Mouse (Mus musculus): Measurements from ENCODE around the gene Plekhm1. TPM values are rescaled to one million over a fixed set of nuclear protein-coding genes. Genes with fewer than 3 reads are reported as not detected.

The Plekhm1 gene
- total RNA-seq, 2 experiments from 2014 or later, result 19.8 to 21.2 TPM

DNA sequence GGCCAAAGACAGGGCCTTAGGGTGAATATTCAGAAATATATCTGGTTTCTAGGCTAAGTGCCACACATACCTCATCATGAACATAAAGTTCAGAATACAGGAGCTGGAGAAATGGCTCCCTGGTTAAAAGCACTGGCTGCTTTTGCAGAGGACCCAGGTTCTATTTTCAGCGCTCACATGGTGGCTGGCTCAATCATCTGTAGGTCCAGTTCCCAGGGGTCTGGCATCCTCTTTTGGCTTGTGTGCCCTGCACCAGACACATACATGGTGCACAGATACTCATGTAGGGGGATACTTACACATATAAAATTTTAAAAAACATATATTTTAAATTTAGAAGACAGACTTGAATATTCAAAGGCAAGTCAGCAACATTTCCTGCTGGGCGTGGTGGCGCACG, 16.3 kb downstream of the Plekhm1 start:
- DNase-seq (ENCODE audit: low spot score in 2 of 2), result no peak

DNA sequence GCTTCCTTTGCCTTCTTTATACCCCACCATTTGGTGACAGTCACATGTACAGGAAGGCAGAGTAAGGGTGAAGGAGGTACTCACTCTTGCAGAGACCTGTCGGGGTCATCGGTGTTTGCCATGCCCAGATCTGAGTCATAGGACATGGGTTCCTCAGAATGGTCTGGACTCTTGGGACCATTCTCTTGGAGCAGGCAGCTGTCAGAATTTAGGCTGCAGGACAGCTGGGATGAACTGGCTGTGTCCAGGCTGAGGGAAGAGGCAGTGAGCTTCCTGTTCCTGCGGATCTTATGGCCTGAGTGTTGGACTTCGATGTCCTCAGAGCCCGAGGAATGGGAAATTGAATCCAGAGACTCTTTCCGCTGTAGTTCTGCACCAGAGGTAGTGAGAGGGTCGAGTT, 17.9 kb downstream of the Plekhm1 start:
- no peak for DNase-seq (ENCODE audit: low spot score in 2 of 2)

DNA sequence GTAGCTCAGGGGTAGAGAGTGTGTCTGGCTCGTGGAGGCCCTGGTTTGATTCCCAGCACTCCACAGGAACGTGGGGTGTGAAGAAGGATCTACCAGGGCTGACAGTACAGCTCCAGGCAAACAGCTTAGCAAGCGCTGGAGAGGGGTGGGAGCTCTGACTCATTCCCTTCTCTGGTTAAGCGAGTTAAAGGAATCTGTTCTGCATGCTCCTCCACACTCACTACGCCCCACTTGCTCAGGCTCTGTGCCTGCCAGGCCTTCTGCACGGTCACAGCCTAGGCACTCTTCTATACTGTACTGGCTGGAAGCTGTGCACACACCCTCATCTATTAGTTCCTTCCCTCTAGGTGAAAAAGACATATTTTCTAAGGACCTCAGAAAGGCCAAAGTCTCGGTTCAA, 18.5 kb downstream of the Plekhm1 start:
- no peak for DNase-seq (ENCODE audit: low spot score in 2 of 2)

DNA sequence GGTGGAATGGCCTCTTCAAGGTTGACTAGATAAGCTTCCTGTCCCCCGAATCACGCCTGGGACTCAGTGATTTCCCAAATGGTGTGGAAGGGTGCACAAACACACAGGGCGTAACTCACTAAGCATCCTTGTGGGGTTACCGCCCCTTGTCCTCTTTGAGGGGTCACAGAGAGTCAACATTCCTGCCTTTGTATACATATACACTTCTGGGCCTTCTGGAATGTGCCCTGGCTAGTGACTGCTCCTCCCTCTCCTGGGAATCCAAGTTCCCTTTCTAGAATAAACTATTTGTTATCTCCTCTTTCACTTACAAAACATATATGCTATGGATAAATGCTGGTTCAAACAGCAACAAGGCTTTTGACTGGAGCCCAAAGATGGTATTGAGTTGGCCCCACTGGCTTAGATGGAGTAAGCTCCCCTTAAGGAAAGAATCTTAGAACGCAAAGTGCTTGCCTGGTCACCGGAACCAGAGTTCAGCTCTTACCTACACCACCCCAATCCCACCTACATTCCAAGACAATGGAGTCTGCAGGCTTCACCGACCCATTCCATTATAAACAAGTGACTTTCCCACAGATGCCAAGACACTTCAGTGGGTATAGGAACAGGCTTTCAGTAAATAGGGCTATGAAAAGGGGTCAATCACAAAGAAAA, 24.5 kb downstream of the Plekhm1 start:
- DNase-seq (ENCODE audit: low spot score in 2 of 2), result no peak

DNA sequence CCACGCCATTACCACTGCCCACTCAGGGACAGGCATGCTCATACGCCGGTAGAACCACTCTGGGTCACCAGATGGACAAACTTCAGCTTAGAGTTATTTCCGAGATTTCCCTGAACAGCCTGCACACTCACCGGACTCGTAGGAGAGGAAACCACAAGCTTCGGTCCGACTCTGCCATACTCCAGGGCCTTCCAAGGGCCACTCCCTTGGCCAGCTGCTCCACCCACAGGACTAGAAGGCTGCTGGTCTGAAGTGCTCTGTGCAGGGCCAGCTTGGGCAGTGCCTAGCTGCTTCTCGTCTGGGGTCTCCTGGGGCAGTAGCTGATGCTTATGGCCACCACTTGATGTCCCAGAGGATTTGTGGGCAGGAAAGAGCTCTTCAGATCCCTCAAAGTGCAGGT, 25.7 kb downstream of the Plekhm1 start:
- no peak for DNase-seq (ENCODE audit: low spot score in 2 of 2)

DNA sequence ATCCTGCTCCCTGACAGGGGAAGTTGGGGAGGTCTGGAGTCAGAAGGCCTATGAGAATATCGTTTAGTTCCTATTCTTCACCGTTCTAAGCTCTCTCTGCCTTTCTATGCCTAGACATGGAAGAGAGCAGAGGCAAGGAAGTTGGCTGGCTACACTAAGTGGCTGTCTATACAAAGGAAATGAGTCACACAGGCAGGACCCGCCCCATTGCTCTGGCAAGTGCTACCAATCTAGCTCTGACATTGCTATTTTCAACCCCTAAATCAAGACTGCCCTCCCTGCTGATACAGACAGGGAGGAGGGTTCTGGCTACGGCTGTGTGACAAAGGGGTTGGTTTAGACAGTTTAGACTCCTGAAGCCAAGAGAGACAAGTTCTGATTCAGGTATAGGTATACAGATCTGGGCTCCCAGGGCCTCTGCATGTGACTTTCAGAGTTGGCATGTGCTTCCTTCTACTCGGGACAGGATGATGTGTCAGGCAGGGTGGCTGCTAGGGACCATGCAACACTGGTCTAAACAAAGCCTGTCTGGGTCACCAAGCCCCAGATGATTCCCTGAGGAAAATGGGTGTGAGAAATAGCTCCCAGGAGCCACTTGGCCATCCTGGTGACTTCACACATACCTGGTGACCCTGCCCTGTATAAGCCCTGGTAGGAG, 30.4 kb downstream of the Plekhm1 start:
- peak in 1 of 2 experiments; percentile 54 for DNase-seq (ENCODE audit: low spot score in 2 of 2)

DNA sequence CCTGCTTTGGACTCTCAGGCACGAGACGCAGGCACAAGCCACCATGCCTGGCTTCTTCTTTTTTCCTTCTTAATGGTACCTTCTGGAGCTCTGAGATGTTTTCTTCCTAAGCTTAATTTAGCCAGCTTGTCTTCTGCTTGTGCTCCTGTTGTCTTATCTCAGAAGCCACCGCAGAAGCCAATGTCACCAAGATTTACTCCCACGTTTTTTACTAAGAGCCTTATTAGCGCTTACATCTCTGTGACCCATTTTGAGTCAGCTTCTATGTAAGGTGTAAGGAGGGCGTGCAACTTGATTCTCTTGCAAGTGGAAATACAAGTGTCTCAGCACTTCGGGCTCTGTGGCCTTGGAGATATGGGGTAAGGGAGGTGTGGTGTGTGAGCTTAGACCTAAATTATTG, 31.0 kb downstream of the Plekhm1 start:
- no peak for DNase-seq (ENCODE audit: low spot score in 2 of 2)

DNA sequence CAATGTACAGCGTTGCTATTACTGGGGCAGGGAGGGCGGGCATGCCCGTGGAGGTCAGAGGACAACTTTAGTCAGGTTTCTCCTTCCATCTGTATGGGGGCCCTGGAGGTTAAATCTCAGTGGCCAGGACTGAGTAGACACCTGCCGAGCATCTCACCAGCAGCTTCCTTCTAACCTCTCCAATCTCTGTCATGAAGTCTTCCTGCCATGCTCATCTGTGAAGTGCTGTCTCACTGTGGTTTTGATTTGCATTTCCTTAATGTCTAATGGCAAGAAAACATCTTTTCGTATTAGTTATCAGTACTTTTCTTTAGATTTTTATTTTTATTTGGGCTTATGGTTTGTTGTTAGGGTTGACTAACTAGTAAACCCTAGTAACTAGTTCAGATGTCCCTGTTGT, 32.0 kb downstream of the Plekhm1 start:
- no peak for DNase-seq (ENCODE audit: low spot score in 2 of 2)

DNA sequence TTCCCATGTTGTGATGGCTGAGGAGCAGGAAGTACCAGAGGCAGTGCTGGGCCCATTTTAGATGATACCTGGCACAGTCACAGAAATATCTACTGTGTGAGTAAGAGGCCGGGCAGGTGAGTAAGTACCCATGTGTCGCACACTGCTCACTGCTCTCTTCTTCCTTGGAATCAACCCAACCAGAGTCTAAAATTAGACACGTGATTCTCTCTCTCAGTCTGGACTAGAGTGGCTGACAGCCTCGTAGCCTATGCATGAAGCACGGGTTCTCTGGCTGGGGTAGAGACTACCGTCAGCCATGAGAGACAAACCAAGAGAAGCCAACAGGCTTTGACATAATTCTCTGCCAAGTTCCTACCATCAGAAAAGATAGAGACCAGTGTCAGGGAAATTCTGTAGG, 34.1 kb downstream of the Plekhm1 start:
- no peak for DNase-seq (ENCODE audit: low spot score in 2 of 2)

DNA sequence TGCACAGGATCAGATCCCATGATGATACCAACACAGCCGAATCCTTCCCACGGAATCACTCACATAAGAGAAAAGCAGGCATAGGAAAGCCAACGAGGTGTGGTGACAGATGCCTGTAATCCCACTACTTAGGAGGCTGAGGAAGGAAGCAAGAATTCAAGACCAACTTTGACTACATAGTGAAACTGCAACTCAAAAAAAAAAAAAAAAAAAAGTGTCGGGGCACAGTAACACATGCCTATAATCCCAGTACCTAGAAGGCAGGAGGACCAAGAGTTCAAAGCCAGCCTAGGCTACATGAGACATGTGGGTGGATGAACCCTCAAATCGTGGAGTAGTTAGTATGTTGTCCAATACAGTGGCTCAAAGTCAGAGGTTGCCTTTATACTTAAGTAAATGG, 36.7 kb downstream of the Plekhm1 start:
- DNase-seq (ENCODE audit: low spot score in 2 of 2), result no peak

DNA sequence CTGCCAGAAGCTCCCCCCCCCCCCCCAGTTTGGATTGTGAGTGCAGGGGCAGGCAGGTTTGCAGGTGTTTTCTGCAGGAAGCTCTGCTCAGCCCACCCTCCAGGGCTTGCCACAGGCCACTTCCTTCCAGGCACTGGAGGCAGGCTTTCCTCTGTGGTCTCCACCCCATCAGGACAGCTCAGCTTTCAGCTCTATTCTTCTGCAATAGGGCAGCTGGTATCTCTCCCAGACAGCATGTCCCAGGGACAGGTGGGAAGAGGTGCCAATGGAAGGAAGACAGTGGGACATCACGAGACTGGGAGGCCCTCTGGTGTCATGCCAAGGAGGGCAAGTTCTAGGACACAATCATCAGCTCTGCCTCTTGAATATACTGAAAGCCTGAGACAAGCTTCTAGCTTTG, 37.2 kb downstream of the Plekhm1 start:
- no peak for DNase-seq (ENCODE audit: low spot score in 2 of 2)

DNA sequence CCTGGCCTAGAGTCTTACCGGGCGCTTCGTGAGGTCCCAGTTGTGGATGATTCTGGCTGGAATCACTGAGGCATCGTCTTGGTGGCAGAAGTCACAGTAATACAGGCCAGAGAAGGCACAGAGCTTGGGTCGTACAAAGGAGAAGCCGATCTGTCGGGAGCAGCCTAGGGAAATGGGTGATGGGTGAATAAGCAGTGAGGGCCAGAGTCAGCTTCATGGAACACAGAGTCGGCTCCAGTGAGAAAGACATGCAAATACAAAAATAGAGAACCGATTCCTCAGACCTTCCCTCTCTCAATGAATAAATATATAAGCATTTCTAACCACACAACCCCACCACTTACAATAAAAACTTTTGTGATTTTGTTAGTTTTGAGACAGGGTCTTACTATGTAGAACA, 38.6 kb downstream of the Plekhm1 start:
- no peak for DNase-seq (ENCODE audit: low spot score in 2 of 2)

DNA sequence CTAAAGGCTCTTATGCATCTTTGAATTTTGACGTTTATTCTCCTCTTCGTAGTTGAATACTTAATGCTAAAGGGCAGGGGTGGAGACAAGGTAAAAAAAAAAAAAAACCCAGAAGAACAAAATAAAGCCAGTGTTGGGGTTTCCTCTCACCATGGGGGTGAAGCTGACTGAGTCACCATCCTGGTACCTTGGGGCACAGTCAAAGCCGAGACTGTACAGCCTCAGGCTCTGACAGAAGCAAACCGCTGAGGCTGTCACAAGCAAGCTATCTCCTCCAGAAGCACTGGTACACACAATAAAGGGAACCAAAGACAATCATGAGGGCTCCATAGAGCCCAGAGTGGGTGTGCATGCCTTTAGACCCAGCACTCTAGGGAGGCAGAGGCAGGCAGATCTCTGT, 39.9 kb downstream of the Plekhm1 start:
- DNase-seq (ENCODE audit: low spot score in 2 of 2), result no peak

DNA sequence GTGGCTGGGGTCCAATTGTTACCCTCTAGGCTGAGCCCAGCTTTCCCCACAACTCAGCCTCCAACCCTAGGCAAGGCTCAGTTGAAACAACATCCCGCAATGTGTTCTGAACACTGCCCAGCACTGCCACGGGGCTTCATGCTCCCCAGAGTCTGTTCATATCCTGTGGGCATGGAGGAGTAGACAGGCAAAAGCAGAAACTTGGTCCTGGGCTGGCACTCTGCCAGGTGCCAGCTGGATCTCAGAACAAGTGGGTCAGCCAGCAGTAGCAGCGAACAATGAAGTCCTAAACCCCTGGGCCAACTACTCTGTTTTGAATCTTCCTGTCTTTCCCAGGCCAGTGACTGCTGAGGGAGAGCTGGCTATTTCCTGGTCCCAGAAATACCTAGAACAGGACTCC, 40.4 kb downstream of the Plekhm1 start:
- DNase-seq (ENCODE audit: low spot score in 2 of 2), result no peak

DNA sequence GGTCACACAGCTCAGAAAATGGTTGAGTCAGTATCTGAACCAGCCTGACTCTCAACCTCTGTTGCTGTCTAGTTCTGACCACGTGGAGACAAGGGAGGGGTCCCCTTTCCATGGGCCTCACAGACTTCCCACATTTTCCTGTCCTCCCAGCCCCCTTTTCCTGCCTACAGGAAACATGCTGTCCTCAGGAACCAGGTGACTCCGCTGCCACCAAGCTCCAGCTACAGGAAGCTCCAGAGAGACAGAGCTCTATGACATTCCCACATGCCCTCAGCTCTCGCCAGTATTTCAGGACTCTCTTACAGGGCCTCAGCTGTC, 41.3 kb downstream of the Plekhm1 start:
- no peak for DNase-seq (ENCODE audit: low spot score in 2 of 2)

DNA sequence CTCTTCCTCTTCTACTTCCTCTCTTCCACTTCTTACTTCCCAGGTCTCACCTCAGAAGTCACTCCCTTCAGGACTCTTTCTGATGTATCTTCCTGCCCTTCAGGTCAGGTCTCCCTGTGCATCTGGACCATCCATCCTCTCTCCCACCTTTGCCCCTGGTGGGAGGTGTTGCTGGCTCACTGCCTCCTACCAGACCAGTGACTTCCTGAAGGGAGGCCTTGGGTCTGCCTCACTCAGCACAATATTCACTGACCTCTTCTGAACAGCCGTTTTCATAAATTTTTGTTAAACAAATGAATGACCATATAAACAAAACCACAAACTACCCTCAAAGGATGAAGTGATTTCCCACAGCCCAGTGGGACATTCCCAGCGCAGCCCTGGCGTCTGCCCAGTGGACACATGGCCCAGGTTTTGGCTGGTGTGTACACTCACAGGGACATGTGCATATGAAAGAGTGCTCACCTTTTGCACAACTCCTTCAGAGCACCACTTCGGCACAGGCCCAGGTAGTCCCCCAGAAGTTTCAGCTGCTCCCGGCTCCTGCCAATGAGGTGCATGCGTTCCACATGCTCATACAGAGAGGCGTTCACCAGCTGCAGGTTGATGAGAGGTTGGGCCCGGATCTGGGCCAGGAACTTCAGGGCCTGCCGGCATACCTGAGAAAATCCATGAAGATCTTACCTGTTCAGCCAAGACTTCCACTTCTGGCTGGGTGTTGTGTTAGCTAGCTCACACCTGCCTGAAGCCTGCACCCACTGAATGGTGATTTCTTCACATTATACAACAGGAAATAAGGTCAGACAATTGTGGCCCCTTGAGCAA, 41.9 kb downstream of the Plekhm1 start:
- no peak for DNase-seq (ENCODE audit: low spot score in 2 of 2)

DNA sequence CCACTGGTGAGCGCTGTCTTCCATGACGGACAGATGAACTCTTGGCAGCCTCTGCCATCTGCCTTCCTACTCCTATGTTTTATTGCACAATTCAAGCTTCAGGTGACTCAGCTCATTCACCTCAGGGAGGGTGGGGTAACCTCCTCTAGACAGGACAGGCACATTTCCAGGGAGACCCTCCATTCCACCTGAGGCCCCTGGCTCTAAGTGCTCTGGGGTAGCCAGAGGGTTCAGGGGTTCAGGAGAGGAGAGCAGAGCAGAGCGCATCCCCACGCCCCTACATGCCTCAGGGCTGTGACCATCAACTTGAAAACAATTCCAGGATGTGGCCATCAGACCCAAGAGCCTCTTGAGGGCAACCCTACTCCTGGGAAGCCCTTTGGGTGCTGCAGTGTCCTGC, 47.0 kb downstream of the Plekhm1 start:
- no peak for DNase-seq (ENCODE audit: low spot score in 2 of 2)

DNA sequence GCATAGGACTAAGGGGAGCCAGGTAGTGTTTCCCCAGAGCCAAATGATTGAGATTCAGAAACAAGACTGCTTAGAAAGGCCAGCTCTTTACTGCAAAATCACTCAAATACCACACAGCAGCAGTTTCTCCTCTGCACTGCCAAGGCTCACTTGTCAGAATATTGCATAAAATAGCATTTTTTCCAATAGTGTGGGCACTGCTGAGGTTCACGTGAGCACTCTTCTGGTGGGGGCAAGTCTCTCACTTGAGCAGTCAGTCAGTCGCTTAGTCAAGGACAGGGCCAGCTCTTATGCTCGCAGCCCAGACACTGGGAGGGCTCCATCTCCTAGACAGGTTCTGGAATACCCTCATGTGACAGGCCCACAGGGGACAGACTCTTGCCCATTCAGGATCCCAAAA, 47.5 kb downstream of the Plekhm1 start:
- no peak for DNase-seq (ENCODE audit: low spot score in 2 of 2)

DNA sequence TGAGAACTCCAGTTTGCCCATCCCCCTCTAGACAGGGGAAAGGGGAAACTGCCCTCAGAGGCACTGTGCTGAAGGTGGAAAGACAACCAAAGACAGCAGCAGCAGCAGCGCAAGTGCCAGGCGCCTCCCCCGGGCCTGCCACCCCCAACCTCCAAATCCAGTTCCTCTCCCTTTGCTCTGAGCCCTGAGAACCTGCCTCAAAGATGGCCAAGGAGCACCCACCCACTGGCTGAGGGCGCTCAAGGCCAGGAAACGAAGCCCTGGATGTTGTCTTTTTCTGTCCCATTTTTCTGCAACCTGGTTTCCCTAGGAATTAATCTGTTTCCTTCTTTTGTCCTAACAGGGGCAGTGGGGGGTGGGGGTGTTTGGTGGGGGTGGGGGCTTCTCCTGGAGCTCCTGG, 48.2 kb downstream of the Plekhm1 start:
- DNase-seq (ENCODE audit: low spot score in 2 of 2), result no peak

DNA sequence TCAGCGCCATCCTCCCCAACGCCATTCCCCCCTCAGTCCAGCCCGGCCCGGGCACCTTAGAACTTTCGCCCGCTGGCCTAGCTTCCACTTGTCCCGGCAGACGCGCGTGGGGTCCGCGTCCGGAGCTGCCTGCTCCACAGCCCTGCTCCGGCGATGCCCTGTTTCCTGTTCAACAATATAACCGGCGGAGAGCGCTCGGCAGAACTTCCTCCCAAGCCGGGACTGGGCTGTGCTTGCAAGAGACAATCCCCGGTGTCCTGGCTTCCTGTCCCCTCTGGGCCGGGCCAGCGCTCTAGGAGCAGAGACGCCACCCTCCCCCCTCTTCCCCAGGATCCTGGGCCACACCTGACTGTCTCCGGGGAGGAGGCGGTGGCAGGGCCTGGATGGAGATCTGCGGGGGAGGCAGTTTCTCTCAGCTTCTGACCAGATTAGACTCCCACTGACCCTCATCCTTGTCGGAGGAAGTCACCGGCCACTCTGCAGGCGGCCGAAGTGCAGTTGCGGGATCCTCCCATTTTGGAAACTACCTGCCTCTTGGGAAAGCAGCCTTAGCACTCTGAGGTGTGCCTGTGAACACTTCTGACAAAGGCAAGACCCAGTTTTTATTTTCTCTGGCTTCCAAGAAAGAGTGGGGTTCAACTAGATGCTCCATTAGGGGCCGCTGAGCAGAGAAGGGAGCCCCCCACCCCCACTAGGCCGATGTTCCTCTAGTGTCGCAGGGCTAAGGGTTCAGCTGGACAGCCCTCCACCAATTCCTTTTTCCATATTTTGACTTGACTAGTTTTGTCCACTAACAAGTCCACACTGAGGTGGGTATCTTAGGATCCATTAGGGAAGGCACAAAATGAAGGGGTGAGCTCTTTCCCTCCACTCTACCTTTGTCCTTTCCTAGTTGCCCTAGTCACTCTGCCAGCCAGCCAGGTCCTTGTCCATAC, 49.0 kb downstream of the Plekhm1 start, which contains the start of gene Arhgap27:
Arhgap27 (minus strand) TSS at position 479 of the 935 bp plus-strand sequence.
- DNase-seq (ENCODE audit: low spot score in 2 of 2), result no peak

DNA sequence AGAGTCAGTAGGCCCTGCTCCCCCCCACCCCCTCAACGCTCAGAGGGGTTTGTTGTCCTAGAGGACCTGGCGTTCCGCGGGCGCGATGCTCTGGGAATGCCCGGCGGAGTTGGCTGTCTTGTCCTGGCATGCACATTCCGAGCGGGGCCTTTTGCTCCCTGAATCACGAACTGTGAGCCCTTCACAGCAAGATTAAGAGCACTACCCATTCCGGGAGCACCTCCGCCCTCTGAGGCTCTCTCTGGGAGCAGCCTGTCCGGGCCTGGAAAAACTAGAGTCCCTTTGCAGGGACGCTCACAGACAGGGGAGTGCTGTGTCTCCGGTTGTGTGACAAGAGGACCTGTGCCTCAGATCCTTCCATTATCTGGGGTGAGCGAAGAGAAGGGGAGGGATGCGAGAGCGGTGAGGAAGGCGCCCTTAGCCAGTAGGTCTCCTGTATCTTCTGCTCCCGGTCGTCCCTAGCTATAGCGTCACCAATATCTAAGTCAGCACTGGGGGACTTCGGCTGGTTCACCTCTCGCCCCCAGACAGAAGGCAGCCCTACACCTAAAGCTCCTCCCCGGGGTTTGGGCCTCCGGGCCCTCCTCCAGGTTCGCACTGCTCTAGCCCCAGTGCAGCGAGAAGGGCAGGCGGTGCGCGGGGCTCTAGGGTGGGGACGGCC, 49.8 kb downstream of the Plekhm1 start:
- no peak for DNase-seq (ENCODE audit: low spot score in 2 of 2)

Data from layer of hippocampus, adult 18-20 months (tissue).